Mouse (Mus musculus): ENCODE data around the gene Syne3.
A peak's percentile ranks its signal among the peaks of the same experiment; 100 is the strongest.

The Syne3 gene

GRCm38 (mm10) chr12:104999171-104999570, 10.4 kb downstream of the Syne3 start:
- no peak for DNase-seq (ENCODE audit: low spot score)

- DNase-seq (ENCODE audit: low spot score) = no peak
Observed at GRCm38 (mm10) chr12:104998541-104998940, 11.1 kb downstream of the Syne3 start.

GRCm38 (mm10) chr12:104997641-104998293, 11.8 kb downstream of the Syne3 start:
- no peak for DNase-seq (ENCODE audit: low spot score)

- no peak for DNase-seq (ENCODE audit: low spot score)
Observed at GRCm38 (mm10) chr12:104997159-104997558, 12.4 kb downstream of the Syne3 start.

GRCm38 (mm10) chr12:104996012-104996728, 13.4 kb downstream of the Syne3 start:
- DNase-seq (ENCODE audit: low spot score) = no peak

- DNase-seq (ENCODE audit: low spot score) = no peak
Observed at GRCm38 (mm10) chr12:104995259-104995876, 14.2 kb downstream of the Syne3 start.

GRCm38 (mm10) chr12:104992838-104993237, 16.8 kb downstream of the Syne3 start:
- DNase-seq (ENCODE audit: low spot score) = no peak

GRCm38 (mm10) chr12:104992123-104992741, 17.4 kb downstream of the Syne3 start:
- DNase-seq (ENCODE audit: low spot score) = no peak

GRCm38 (mm10) chr12:104990741-104991454, 18.7 kb downstream of the Syne3 start:
- no peak for DNase-seq (ENCODE audit: low spot score)

- no peak for DNase-seq (ENCODE audit: low spot score)
Observed at GRCm38 (mm10) chr12:104987936-104988335, 21.7 kb downstream of the Syne3 start.

GRCm38 (mm10) chr12:104986781-104987180, 22.8 kb downstream of the Syne3 start:
- no peak for DNase-seq (ENCODE audit: low spot score)

GRCm38 (mm10) chr12:104986001-104986400, 23.6 kb downstream of the Syne3 start:
- no peak for DNase-seq (ENCODE audit: low spot score)

- DNase-seq (ENCODE audit: low spot score) = no peak
Observed at GRCm38 (mm10) chr12:104985088-104985487, 24.5 kb downstream of the Syne3 start.

GRCm38 (mm10) chr12:104983476-104983875, 26.1 kb downstream of the Syne3 start:
- DNase-seq (ENCODE audit: low spot score) = no peak

GRCm38 (mm10) chr12:104978943-104979723, 30.5 kb downstream of the Syne3 start:
- no peak for DNase-seq (ENCODE audit: low spot score)

GRCm38 (mm10) chr12:104978420-104978819, 31.2 kb downstream of the Syne3 start:
- DNase-seq (ENCODE audit: low spot score) = peak; percentile 46

- DNase-seq (ENCODE audit: low spot score) = no peak
Observed at GRCm38 (mm10) chr12:104976903-104977302, 32.7 kb downstream of the Syne3 start.

- DNase-seq (ENCODE audit: low spot score) = no peak
Observed at GRCm38 (mm10) chr12:104976331-104976817, 33.2 kb downstream of the Syne3 start.

GRCm38 (mm10) chr12:104972860-104973259, 36.7 kb downstream of the Syne3 start:
- DNase-seq (ENCODE audit: low spot score) = no peak

- no peak for DNase-seq (ENCODE audit: low spot score)
Observed at GRCm38 (mm10) chr12:104969618-104970017, 40.0 kb downstream of the Syne3 start.

GRCm38 (mm10) chr12:104969177-104969576, 40.4 kb downstream of the Syne3 start:
- DNase-seq (ENCODE audit: low spot score) = no peak

All from retina, embryonic 14.5 days (tissue).